Mouse (Mus musculus) urinary bladder, postnatal 25 days (tissue): ENCODE data around the gene Ndufs7.

ENCODE experiments used
- DNase-seq: peaks from one replicate; pipeline ENCODE4 v3.0.0; 2022; ENCODE audit warnings: low spot score

Ndufs7 gene

DNA sequence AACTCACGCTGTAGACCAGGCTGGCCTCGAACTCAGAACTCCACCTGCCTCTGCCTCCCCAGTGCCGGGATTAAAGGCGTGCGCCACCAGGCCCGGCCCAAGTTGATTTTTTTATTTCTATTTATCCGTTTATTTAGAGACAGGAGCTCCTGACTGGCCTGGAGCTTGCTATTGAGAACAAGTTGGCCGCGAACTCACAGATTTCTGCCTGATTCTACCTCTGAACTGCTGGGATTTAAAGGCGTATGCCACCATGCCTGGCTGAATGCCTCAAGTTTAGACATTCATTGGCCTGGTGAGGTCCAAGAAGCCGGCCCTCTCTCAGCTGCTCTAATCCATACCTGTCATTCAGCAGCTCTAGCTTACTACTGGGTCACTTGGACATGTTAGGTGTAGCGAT is 13.2 kb downstream of the Ndufs7 start:
- no peak for DNase-seq

- no peak for DNase-seq
Observed at GRCm38 (mm10) chr10:80262776-80263365, 13.9 kb downstream of the Ndufs7 start.

GRCm38 (mm10) chr10:80264341-80265148 is 15.6 kb downstream of the Ndufs7 start:
- peak; percentile 99 for DNase-seq

DNA sequence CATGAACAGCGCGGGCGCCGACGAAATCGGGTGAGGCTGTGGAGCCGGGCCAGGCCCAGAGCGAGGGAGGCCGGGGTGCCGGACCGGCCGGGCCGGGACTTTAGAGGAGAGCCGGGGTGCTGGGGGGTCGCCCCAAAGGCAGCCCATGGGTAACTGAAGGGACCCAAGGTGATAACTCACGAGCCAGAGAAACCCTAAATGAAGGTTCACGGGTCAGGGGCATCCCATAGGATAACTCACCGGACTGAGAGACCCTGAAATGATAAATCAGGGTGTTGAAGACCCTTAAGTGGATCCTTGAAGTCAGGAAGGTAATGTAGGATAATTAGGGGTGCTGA is 16.2 kb downstream of the Ndufs7 start:
- no peak for DNase-seq

GRCm38 (mm10) chr10:80270099-80270498 is 21.2 kb downstream of the Ndufs7 start:
- DNase-seq = no peak

- DNase-seq = no peak
Observed at GRCm38 (mm10) chr10:80270734-80271181, 21.8 kb downstream of the Ndufs7 start.

DNA sequence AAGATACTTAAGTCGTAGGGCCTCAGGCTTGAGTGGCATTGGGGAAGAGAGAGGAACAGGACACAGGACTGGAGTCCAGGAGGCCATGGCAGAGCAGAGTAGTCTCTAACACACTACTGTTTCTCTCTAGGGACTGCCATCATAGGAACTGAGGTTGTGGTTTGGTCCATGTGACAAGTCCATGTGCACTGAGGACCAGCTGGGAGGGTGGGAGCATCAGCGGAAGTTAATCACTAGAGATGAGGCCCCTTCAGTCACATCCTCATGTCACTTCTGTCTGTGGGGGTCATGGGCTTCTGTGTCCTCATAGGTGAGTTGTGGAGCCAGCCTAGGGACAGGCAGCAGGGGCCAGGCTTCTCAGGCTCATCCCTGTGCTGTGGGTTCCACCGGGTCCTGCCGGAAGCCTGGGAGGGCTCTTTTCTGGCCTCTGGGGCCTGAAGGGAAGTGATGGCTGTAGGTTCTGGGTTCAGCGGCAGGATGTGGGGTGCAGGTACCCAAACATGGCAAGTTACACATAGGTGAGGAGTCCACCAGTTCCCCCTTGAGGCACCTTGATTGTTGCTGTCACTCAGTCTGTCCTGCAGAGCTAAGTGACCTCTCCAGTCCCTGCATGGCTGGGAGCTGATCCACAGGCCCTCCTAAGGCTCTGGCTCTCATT is 22.4 kb downstream of the Ndufs7 start:
- no peak for DNase-seq

DNA sequence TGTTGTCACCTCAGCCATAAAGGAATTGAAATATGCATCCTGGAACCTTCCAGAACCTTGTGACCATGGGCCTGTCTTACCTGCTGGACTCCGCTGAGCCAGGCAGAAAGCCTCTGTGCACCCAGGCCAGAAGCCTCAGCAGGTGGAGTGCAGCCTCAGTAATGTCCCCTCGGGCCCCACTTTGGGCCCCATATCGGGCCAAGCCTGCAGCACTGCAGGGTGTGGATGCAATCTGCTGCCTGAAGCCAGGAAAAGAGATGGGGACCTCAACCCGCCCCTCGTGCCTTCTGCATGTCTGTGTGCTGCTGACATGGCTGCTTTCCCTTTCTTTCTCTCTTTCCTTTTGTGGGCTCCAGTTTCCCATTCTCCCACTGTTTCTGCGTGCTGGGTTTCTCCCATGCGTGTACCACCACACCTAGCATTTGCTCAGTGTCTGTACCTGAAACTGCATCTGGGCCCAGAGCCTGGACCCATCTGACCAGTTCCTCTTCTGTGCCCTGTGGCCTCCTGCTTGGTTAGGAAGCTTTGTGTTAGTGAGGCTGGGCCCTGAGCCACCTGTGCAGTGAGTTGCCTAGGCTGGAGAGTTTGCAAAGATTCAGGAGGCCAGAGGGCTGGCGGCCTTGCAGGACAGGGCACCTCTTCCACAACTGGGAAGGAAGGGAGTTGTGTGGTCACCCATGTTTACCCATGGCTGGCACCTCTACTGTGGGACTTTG is 23.1 kb downstream of the Ndufs7 start:
- no peak for DNase-seq

DNA sequence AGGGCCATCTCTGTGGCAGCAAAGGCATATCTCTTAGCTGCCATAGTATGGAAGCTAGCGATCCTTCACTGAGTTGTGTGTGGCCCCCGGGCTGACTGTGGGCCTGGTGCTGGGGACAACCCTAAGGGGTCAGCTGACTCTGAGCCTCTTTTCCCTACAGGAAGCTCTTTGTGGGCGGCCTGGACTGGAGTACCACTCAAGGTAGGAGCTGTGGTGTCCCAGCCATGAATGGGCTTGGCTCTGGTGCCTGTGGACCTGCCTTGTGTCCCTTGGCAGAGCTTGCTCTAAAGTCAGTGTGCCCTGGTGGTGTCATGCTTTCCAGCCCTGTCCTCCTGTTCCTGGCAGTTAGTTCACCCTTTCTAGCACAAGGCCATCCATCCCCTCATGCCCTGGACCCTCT is 24.9 kb downstream of the Ndufs7 start:
- DNase-seq = no peak

GRCm38 (mm10) chr10:80276238-80276637 is 27.3 kb downstream of the Ndufs7 start:
- DNase-seq = no peak

DNA sequence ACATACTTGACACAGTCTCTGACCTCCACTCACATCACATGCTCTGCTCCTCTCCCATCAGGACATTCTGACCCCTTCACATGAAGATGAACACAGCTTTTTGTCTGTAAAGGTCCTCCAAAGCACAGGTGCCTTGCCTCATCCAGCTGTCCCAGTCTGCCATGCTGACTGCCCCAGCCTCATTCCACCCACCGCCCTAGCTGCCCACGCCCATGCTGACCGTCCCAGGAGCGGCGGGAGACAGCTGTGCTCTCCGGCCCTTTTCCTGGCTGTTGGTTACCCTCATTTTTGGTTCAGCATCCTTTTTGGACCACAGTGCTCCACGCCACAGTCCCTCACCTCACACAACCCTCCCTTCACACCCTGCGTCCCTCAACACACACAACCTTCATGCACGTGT is 29.5 kb downstream of the Ndufs7 start:
- no peak for DNase-seq

- DNase-seq = no peak
Observed at GRCm38 (mm10) chr10:80279273-80279672, 30.4 kb downstream of the Ndufs7 start.

GRCm38 (mm10) chr10:80281304-80281703 is 32.4 kb downstream of the Ndufs7 start:
- DNase-seq = no peak

DNA sequence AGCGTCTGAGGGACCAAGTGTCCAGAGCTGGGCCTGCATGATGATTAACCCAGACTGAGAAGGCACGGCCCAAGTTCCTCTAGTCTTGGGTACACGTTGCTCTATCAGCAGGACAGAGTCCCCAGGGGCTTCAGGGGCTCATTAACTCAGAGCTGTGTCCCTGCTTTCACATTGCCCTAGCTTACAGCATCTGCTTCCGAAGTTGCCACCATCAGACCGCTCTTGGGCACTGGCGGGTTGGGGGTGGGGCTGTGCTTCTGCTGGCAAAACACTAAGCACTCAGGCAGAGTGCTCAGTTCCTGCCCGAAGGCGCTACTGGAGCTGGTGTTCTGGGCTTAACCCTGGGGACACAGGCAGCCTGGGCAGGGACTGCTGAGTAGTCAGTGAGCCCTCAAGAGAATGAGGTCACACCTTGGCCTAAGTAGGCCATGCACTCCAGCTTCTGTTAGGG is 33.0 kb downstream of the Ndufs7 start:
- DNase-seq = no peak

GRCm38 (mm10) chr10:80282481-80283441 is 33.8 kb downstream of the Ndufs7 start:
- DNase-seq = no peak

GRCm38 (mm10) chr10:80285222-80286070 is 36.5 kb downstream of the Ndufs7 start:
- DNase-seq = no peak

GRCm38 (mm10) chr10:80288097-80288496 is 39.2 kb downstream of the Ndufs7 start:
- no peak for DNase-seq

GRCm38 (mm10) chr10:80288657-80289056 is 39.7 kb downstream of the Ndufs7 start:
- DNase-seq = no peak

DNA sequence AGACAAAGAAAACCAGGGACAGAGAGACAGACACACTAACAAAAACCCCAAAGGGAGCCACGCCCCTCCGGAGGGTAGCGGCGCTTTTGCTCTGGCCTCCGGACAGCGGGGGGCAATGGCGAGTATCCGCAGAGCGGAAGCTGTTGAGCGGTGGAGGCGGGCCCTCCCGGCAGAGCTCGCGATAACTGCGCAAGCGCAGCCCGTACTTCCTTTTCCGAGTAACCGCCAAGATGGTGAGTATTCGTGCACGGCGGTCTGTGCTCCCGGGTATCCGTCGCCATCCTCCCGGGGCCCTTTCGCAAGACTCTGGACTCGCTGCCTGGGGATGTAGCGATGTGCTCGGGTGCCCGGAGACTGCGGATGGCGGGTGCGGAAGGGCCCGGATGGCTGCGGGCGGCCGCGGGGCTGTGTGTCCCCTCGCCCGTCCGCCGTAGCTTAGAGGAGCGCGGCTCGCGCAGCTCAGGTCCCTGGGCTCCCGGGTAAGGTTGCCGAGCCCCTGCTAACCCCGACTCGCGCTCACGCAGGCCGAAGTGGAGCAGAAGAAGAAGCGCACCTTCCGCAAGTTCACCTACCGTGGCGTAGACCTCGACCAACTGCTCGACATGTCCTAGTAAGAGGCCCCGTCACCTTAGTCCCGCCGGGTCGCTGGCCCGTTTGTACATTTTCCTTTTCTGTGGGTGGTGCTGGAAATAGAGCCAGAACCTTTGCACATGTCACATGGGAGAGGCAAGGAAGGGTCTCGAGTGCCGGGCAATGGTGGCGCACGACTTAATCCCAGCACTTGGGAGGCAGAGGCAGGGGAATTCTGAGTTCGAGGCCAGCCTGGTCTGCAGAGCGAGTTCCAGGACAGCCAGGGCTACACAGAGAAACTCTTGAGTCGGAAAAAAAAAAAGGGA is 43.6 kb downstream of the Ndufs7 start, which contains the start of gene Rps15:
Rps15 (plus strand) TSS at position 203 of the 896 bp plus-strand sequence.
- peak; percentile 89 for DNase-seq
